Mouse (Mus musculus) liver, embryonic 15.5 days (tissue): ENCODE measurements around the gene Gm21969. TPM values are rescaled to one million over a fixed set of nuclear protein-coding genes. Genes with fewer than 3 reads are reported as not detected.

ENCODE experiments used
- ATAC-seq: fragments of 200-750 bp; cut with Nextera tagmentation; 2 replicates; pipeline ENCODE4 v1.8.0; 2017; ENCODE audit warnings: moderate number of reproducible peaks, mild to moderate bottlenecking, moderate library complexity; ENCODE audit not compliant: insufficient read depth
- H3K27ac ChIP-seq: fragments of 300-500 bp; sonication (generic); replicated peaks from 2 replicates; pipeline ENCODE4 v1.5.1; 2015; ENCODE audit warnings: mild to moderate bottlenecking, inconsistent platforms
- H3K27me3 ChIP-seq: fragments of 300-500 bp; sonication (generic); 2 replicates; pipeline ENCODE4 v1.6.1; 2015; ENCODE audit warnings: mild to moderate bottlenecking, inconsistent platforms
- H3K36me3 ChIP-seq: fragments of 300-500 bp; sonication (generic); replicated peaks from 2 replicates; pipeline ENCODE4 v1.6.1; 2015; ENCODE audit warnings: moderate library complexity, mild to moderate bottlenecking, inconsistent platforms
- H3K4me1 ChIP-seq: fragments of 300-500 bp; sonication (generic); replicated peaks from 2 replicates; pipeline ENCODE4 v1.6.1; 2015; ENCODE audit warnings: inconsistent platforms
- H3K4me2 ChIP-seq: fragments of 300-500 bp; sonication (generic); 2 replicates; pipeline ENCODE4 v1.6.1; 2015; ENCODE audit warnings: moderate library complexity, mild to moderate bottlenecking, inconsistent platforms
- H3K4me3 ChIP-seq: fragments of 300-500 bp; sonication (generic); replicated peaks from 2 replicates; pipeline ENCODE4 v1.5.1; 2015; ENCODE audit warnings: mild to moderate bottlenecking, inconsistent platforms
- H3K9ac ChIP-seq: fragments of 300-500 bp; sonication (generic); 2 replicates; pipeline ENCODE4 v1.6.1; 2015; ENCODE audit warnings: moderate library complexity, mild to moderate bottlenecking, inconsistent platforms
- H3K9me3 ChIP-seq: fragments of 300-500 bp; sonication (generic); replicated peaks from 2 replicates; pipeline ENCODE4 v1.6.1; 2016; ENCODE audit warnings: inconsistent platforms
- WGBS: fragments of 180-500 bp; shearing (Covaris S2); methylation state at CpG from one replicate; pipeline ENCODE4 v1.1.7; 2015; ENCODE audit warnings: mixed read lengths; ENCODE audit not compliant: insufficient replicate concordance; 5-methylcytosine and 5-hydroxymethylcytosine counted together
- polyA plus RNA-seq: library from polyadenylated mRNA; unstranded; fragments of >200 nt; fragmentation: Nextera tagmentation; extraction: Ambion mirVana; gene quantifications from 2 replicates; pipeline ENCODE4 v1.2.1, GENCODE M21; 2015

Gene Gm21969
- polyA plus RNA-seq, 1 experiment from 2014 or later = not detected

- H3K4me1 ChIP-seq = peaks cover 42% of the 10 kb centered on the region
- ATAC-seq = no peak
- no peak overlapping the region for H3K9ac ChIP-seq
- H3K4me3 ChIP-seq = no peak overlapping the region
- H3K4me2 ChIP-seq = no peak overlapping the region
- H3K27ac ChIP-seq = no peak overlapping the region
- peaks cover 17% of the 10 kb centered on the region for H3K27me3 ChIP-seq
- H3K9me3 ChIP-seq = no peaks in the 10 kb centered on the region
- 70% methylated on average over 9 of the region's 9 CpGs for WGBS
- no peaks in the 10 kb centered on the region; the same call in none of the 2 replicates for H3K36me3 ChIP-seq
Observed at GRCm38 (mm10) chr4:139637847-139638246, 34.9 kb downstream of the Gm21969 start.

DNA sequence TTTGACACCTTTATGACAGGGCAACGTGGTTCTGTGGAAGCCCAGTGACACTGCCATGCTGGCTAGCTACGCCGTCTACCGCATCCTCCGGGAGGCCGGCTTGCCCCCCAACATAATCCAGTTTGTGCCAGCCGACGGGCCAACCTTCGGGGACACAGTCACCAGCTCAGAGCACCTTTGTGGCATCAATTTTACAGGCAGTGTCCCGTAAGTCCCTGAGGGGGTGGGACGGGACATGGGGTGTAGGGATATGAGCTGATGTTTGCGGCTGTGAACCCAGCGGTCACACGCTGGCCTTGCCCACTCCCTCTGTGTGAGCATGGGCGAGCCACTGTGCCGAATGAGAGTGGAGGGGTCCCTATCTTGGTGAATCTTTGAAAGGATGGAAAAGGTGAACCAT is 35.4 kb downstream of the Gm21969 start:
- 78% methylated on average over 16 of the region's 16 CpGs for WGBS
- Histone ChIP-seq H3K4me2 (no peak overlapping the region), H3K4me1 (peaks cover 37% of the 10 kb centered on the region), H3K27ac (no peak overlapping the region), H3K9me3 (no peaks in the 10 kb centered on the region), H3K36me3 (peaks cover under 1% of the 10 kb centered on the region), H3K4me3 (no peak overlapping the region), H3K27me3 (peaks cover 17% of the 10 kb centered on the region), H3K9ac (no peak overlapping the region)
- ATAC-seq = no peak

GRCm38 (mm10) chr4:139639801-139640200 is 36.8 kb downstream of the Gm21969 start:
- ATAC-seq = no peak
- Histone ChIP-seq H3K4me2 (no peak overlapping the region), H3K9ac (no peak overlapping the region), H3K27me3 (peaks cover 17% of the 10 kb centered on the region), H3K4me3 (no peak overlapping the region), H3K9me3 (no peaks in the 10 kb centered on the region), H3K4me1 (peaks cover 26% of the 10 kb centered on the region), H3K36me3 (peaks cover 13% of the 10 kb centered on the region), H3K27ac (no peak overlapping the region)
- 39% methylated on average over 12 of the region's 12 CpGs for WGBS

DNA sequence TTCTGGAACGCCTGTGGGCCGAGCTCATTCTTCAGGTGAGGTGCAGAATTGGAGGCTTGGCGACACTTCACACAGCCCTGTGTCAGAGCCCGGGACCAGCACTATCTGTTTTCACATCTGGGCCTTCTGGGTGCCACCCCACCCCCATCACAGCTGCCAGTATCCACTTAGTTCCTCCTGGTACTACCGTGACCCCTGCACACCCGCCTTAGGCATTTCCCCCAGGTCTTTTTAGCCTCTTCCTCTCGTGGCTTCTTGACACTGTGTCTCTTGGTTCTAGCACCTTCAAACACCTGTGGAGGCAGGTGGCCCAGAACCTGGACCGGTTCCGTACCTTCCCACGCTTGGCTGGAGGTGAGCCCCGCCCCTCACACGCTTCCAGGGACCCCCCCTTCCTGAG is 37.3 kb downstream of the Gm21969 start:
- no peak overlapping the region for H3K4me3 ChIP-seq
- 41% methylated on average over 12 of the region's 12 CpGs for WGBS
- no peak for ATAC-seq
- H3K36me3 ChIP-seq = peaks cover 18% of the 10 kb centered on the region
- no peak overlapping the region for H3K27ac ChIP-seq
- H3K4me2 ChIP-seq = no peak overlapping the region
- H3K9ac ChIP-seq = no peak overlapping the region
- H3K27me3 ChIP-seq = peaks cover 17% of the 10 kb centered on the region
- peaks cover 26% of the 10 kb centered on the region for H3K4me1 ChIP-seq
- no peaks in the 10 kb centered on the region for H3K9me3 ChIP-seq

DNA sequence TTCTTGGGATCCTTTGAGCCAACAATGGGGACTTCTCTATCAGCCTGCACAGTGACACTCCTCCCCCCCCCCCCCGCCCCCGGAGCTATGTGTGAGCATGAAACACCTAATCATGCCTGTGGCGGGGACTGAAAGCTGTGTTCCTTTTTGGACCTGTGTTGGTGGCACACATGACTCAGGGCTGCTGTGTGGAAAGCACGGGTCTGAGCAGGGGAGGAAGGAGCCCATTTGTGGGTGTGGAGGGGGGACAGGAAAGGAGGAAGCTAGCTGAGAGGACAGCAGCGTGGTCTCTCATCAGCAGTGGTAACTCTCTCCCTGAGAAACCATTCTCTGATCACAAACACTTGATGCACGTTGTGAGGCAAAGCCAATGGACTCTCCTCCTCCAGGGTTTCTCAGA is 37.8 kb downstream of the Gm21969 start:
- WGBS = 18% methylated on average over 6 of the region's 6 CpGs
- Histone ChIP-seq H3K4me1 (peaks cover 26% of the 10 kb centered on the region), H3K4me3 (no peak overlapping the region), H3K27ac (no peak overlapping the region), H3K36me3 (peaks cover 22% of the 10 kb centered on the region), H3K9ac (no peak overlapping the region), H3K27me3 (peaks cover 17% of the 10 kb centered on the region), H3K9me3 (no peaks in the 10 kb centered on the region), H3K4me2 (no peak overlapping the region)
- ATAC-seq = no peak

DNA sequence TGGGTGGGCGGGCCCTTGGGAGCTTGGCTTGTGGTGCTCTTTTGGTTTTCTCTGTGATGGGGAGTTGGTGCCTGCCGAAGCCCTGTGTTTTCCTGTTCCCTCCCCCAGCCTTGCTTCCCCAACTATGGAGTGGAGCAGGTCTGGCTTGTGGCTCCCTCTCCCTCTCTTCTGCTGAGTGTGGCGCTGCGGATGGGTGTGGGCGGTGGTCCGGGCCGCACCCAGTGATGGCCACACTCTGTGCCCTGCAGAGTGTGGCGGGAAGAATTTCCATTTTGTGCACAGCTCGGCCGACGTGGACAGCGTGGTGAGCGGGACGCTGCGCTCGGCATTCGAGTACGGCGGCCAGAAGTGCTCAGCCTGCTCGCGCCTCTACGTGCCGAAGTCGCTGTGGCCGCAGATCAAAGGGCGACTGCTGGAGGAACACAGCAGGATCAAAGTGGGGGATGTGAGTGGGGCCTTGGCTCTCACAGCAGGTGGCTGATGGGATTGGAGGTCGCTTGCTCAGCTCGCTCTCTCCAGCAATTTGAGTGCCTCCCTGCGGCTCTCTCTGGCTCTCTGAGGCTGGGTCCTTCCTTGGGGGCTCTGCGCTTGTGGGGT is 38.9 kb downstream of the Gm21969 start:
- Histone ChIP-seq H3K4me2 (no peak overlapping the region), H3K27me3 (peaks cover 17% of the 10 kb centered on the region), H3K9me3 (no peaks in the 10 kb centered on the region), H3K36me3 (peaks cover 33% of the 10 kb centered on the region), H3K4me1 (peaks cover 26% of the 10 kb centered on the region), H3K27ac (no peak overlapping the region), H3K9ac (no peak overlapping the region), H3K4me3 (no peak overlapping the region)
- ATAC-seq = no peak
- WGBS = 17% methylated on average over 30 of the region's 30 CpGs

DNA sequence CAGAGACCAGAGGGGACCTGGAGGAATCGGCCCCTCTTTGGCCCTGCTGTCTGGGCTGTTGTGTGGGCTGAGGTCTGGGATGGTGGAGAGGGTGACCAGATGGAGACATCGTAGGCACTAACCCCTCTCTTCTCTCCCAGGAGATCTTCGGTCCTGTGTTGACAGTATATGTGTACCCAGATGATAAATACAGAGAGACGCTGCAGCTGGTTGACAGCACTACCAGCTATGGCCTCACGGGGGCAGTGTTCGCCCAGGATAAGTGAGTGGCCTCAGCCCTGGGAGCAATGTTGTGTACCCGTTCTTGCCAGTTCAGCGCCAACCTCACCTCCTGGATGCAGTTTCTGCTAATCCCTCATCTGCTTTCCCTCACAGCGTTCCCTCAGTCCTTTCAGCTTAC is 41.0 kb downstream of the Gm21969 start:
- Histone ChIP-seq H3K4me3 (no peak overlapping the region), H3K27me3 (peaks cover 17% of the 10 kb centered on the region), H3K27ac (no peak overlapping the region), H3K4me1 (peaks cover 26% of the 10 kb centered on the region), H3K9me3 (no peaks in the 10 kb centered on the region), H3K4me2 (no peak overlapping the region), H3K36me3 (peaks cover 46% of the 10 kb centered on the region), H3K9ac (no peak overlapping the region)
- 15% methylated on average over 9 of the region's 9 CpGs for WGBS
- no peak for ATAC-seq

DNA sequence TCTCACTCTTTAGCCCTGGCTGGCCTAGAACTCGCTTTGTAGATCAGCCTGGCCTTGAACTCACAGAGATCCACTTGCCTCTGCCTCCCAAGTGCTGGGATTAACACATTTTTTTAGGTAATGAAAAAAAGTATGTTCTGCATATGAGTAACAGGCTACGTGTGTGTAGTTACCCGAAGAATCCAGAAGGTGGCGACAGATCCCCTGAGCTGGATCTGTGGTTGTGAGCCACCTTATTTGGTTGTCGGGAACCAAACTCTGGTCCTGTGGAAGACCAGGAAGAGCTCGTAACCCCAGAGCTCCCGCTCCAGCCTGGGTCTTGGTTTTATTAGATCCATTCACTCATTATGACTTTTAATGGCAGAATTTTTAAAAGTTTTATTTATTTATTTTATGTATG is 43.9 kb downstream of the Gm21969 start:
- WGBS = 75% methylated on average over 7 of the region's 7 CpGs
- Histone ChIP-seq H3K4me3 (no peak overlapping the region), H3K4me2 (no peak overlapping the region), H3K9me3 (no peaks in the 10 kb centered on the region), H3K27me3 (peaks cover 7% of the 10 kb centered on the region), H3K4me1 (peaks cover 2% of the 10 kb centered on the region), H3K9ac (no peak overlapping the region), H3K27ac (no peak overlapping the region), H3K36me3 (peaks cover 53% of the 10 kb centered on the region)
- no peak for ATAC-seq

DNA sequence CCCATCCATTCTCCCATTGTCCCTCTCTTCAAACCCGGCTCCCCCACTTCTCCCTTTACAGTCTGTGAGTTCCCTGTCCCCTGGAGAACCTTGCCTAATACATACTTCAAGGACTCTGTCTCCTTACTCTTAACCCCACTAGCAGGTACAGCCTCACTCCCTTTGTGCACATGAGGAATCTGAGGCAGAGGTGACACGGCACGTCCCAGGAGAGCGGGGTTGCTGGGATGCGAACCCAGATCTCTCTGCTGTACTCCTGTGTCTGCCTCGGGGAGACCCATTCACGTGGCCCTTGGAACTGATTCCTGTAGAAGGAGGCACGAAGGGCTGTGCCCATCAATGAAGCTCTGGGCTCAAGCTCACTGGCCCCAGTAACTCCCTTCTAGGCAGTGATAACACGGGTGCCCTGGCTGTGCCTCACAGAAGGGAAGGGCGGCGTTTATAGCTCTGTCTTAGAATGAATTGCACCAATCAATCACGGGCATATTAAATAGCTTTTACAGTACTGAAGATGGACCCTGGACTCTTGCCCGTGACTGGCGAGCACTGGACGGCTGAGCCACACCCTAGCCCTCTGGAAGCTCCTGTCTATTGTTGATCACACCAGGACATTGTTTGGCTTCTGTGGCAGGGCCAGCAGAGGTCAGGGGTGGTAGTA is 47.2 kb downstream of the Gm21969 start:
- H3K9me3 ChIP-seq = no peaks in the 10 kb centered on the region
- H3K9ac ChIP-seq = no peak overlapping the region
- no peak overlapping the region for H3K4me3 ChIP-seq
- WGBS = 57% methylated on average over 15 of the region's 15 CpGs
- H3K27ac ChIP-seq = no peak overlapping the region
- no peak for ATAC-seq
- peaks cover 36% of the 10 kb centered on the region for H3K36me3 ChIP-seq
- H3K27me3 ChIP-seq = no peaks in the 10 kb centered on the region
- H3K4me2 ChIP-seq = no peak overlapping the region
- H3K4me1 ChIP-seq = no peaks in the 10 kb centered on the region; the same call in 1 of the 2 replicates

- no peak overlapping the region for H3K4me2 ChIP-seq
- peaks cover 31% of the 10 kb centered on the region for H3K36me3 ChIP-seq
- 38% methylated on average over 11 of the region's 11 CpGs for WGBS
Observed at GRCm38 (mm10) chr4:139650907-139651306, 47.9 kb downstream of the Gm21969 start.

DNA sequence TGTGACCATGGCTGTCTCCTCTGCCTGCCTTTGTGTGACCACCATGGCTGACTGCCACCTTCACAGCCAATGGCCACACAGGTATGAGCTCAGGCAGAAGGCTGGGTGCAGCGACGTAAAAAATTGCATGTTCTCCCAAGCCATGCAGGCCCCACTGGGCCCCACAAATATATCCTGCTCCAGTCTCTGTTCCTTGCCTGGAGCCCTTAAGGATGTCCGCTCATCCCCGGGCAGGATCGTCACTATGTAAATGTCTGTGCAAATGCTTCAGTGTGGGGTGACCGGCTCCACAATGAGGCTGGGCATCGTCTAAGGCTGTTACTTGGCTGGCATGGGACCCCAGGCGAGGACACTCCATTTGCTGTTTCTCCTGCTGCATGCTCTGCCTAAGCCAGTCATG is 50.3 kb downstream of the Gm21969 start, which contains the start of gene Tas1r2:
Gene Tas1r2, plus strand, starts transcription at position 301 of the 400 bp plus-strand sequence.
- no peak within 1 kb of the TSS for H3K9ac ChIP-seq
- WGBS = 72% methylated on average over 8 of the region's 8 CpGs
- no peak for ATAC-seq

More at GRCm38 (mm10) chr4:139650907-139651306, 47.9 kb downstream of the Gm21969 start:
- Histone ChIP-seq H3K27me3 (no peaks in the 10 kb centered on the region), H3K4me1 (no peaks in the 10 kb centered on the region; the same call in 1 of the 2 replicates), H3K27ac (no peak overlapping the region), H3K9me3 (no peaks in the 10 kb centered on the region), H3K4me3 (no peak overlapping the region), H3K9ac (no peak overlapping the region)
- no peak for ATAC-seq

More for the DNA sequence above, 50.3 kb downstream of the Gm21969 start, which contains the start of gene Tas1r2:
- no peaks in the 10 kb centered on the region for H3K27me3 ChIP-seq
- no peaks in the 10 kb centered on the region for H3K9me3 ChIP-seq
- H3K27ac ChIP-seq = no peak within 1 kb of the TSS
- H3K4me3 ChIP-seq = no peak within 1 kb of the TSS
- no peaks in the 10 kb centered on the region; the same call in 1 of the 2 replicates for H3K4me1 ChIP-seq
- H3K36me3 ChIP-seq = peaks cover 15% of the 10 kb centered on the region; the same call in 1 of the 2 replicates
- no peak within 1 kb of the TSS for H3K4me2 ChIP-seq
